Mouse (Mus musculus): ENCODE results near the gene Fgd4. TPM values are rescaled to one million over a fixed set of nuclear protein-coding genes. Genes with fewer than 3 reads are reported as not detected.
"Not testable (repeated sequence)": the region's sequence is repeated elsewhere in the genome, so short reads cannot be mapped to it uniquely, and the experiment has no call there.

The Fgd4 gene
- polyA plus RNA-seq, 1 experiment from 2014 or later, result 11.5 TPM

GRCm38 (mm10) chr16:16526097-16526740 lies 74.1 kb downstream of the Fgd4 start:
- Histone ChIP-seq H3K27me3 (ENCODE audit: control insufficient read depth, insufficient read depth, low read length) (no peaks in the 10 kb centered on the region), H3K4me1 (ENCODE audit: control insufficient read depth, insufficient read depth, low read length) (peaks cover 16% of the 10 kb centered on the region), H3K9ac (ENCODE audit: low read length) (peak overlapping the region; percentile 19; the same call in 1 of the 2 replicates), H3K36me3 (ENCODE audit: control insufficient read depth, insufficient read depth, low read length) (no peaks in the 10 kb centered on the region), H3K9me3 (replicated peaks; ENCODE audit: control insufficient read depth, low read length) (no peaks in the 10 kb centered on the region), H3K27ac (ENCODE audit: low read length) (peak overlapping the region; percentile 86), H3K4me2 (ENCODE audit: low read depth, low read length) (peak overlapping the region; percentile 43), H3K4me3 (replicated peaks; ENCODE audit: low read length) (peak overlapping the region; percentile 20)
- peak; percentile 51; the same call in 1 of the 2 replicates for ATAC-seq (ENCODE audit: insufficient read depth, low FRiP score)
- WGBS, result 42% methylated on average over 6 of the region's 6 CpGs

- ATAC-seq (ENCODE audit: insufficient read depth, low FRiP score), result no peak
- no peak overlapping the region for H3K27ac ChIP-seq (ENCODE audit: low read length)
These were observed 75.0 kb downstream of the Fgd4 start for GRCm38 (mm10) chr16:16525266-16525904.

GRCm38 (mm10) chr16:16523632-16524031 lies 76.7 kb downstream of the Fgd4 start:
- no peak overlapping the region for H3K4me2 ChIP-seq (ENCODE audit: low read depth, low read length)
- no peak overlapping the region for H3K4me3 ChIP-seq (replicated peaks; ENCODE audit: low read length)
- no peak for ATAC-seq (ENCODE audit: insufficient read depth, low FRiP score)
- peaks cover 16% of the 10 kb centered on the region for H3K4me1 ChIP-seq (ENCODE audit: control insufficient read depth, insufficient read depth, low read length)
- 86% methylated on average over 2 of the region's 2 CpGs for WGBS
- no peak overlapping the region for H3K9ac ChIP-seq (ENCODE audit: low read length)
- no peaks in the 10 kb centered on the region for H3K36me3 ChIP-seq (ENCODE audit: control insufficient read depth, insufficient read depth, low read length)
- no peaks in the 10 kb centered on the region for H3K27me3 ChIP-seq (ENCODE audit: control insufficient read depth, insufficient read depth, low read length)
- H3K27ac ChIP-seq (ENCODE audit: low read length), result no peak overlapping the region
- H3K9me3 ChIP-seq (replicated peaks; ENCODE audit: control insufficient read depth, low read length), result no peaks in the 10 kb centered on the region

More at GRCm38 (mm10) chr16:16525266-16525904, 75.0 kb downstream of the Fgd4 start:
- Histone ChIP-seq H3K36me3 (ENCODE audit: control insufficient read depth, insufficient read depth, low read length) (no peaks in the 10 kb centered on the region), H3K4me3 (replicated peaks; ENCODE audit: low read length) (no peak overlapping the region), H3K27me3 (ENCODE audit: control insufficient read depth, insufficient read depth, low read length) (no peaks in the 10 kb centered on the region), H3K4me2 (ENCODE audit: low read depth, low read length) (no peak overlapping the region), H3K9me3 (replicated peaks; ENCODE audit: control insufficient read depth, low read length) (no peaks in the 10 kb centered on the region), H3K4me1 (ENCODE audit: control insufficient read depth, insufficient read depth, low read length) (peaks cover 16% of the 10 kb centered on the region), H3K9ac (ENCODE audit: low read length) (no peak overlapping the region)
- 69% methylated on average over 3 of the region's 3 CpGs for WGBS

- H3K4me2 ChIP-seq (ENCODE audit: low read depth, low read length); H3K9me3 ChIP-seq (replicated peaks; ENCODE audit: control insufficient read depth, low read length); ATAC-seq (ENCODE audit: insufficient read depth, low FRiP score); H3K9ac ChIP-seq (ENCODE audit: low read length); H3K4me3 ChIP-seq (replicated peaks; ENCODE audit: low read length); H3K27ac ChIP-seq (ENCODE audit: low read length); H3K36me3 ChIP-seq (ENCODE audit: control insufficient read depth, insufficient read depth, low read length); H3K27me3 ChIP-seq (ENCODE audit: control insufficient read depth, insufficient read depth, low read length): not testable (repeated sequence)
- peaks cover 12% of the 10 kb centered on the region for H3K4me1 ChIP-seq (ENCODE audit: control insufficient read depth, insufficient read depth, low read length)
- 79% methylated on average over 2 of the region's 2 CpGs for WGBS
These were observed 77.5 kb downstream of the Fgd4 start for GRCm38 (mm10) chr16:16522869-16523268.

GRCm38 (mm10) chr16:16501491-16501890 lies 98.9 kb downstream of the Fgd4 start:
- H3K36me3 ChIP-seq (ENCODE audit: control insufficient read depth, insufficient read depth, low read length), result no peaks in the 10 kb centered on the region
- ATAC-seq (ENCODE audit: insufficient read depth, low FRiP score), result no peak
- H3K4me3 ChIP-seq (replicated peaks; ENCODE audit: low read length), result no peak overlapping the region
- H3K27ac ChIP-seq (ENCODE audit: low read length), result no peak overlapping the region
- no peaks in the 10 kb centered on the region for H3K4me1 ChIP-seq (ENCODE audit: control insufficient read depth, insufficient read depth, low read length)
- no peak overlapping the region for H3K4me2 ChIP-seq (ENCODE audit: low read depth, low read length)
- no peak overlapping the region for H3K9ac ChIP-seq (ENCODE audit: low read length)
- H3K27me3 ChIP-seq (ENCODE audit: control insufficient read depth, insufficient read depth, low read length), result no peaks in the 10 kb centered on the region
- no peaks in the 10 kb centered on the region for H3K9me3 ChIP-seq (replicated peaks; ENCODE audit: control insufficient read depth, low read length)
- 87% methylated on average over 3 of the region's 3 CpGs for WGBS

GRCm38 (mm10) chr16:16500926-16501325 lies 99.4 kb downstream of the Fgd4 start:
- H3K27me3 ChIP-seq (ENCODE audit: control insufficient read depth, insufficient read depth, low read length), result no peaks in the 10 kb centered on the region
- no peaks in the 10 kb centered on the region for H3K9me3 ChIP-seq (replicated peaks; ENCODE audit: control insufficient read depth, low read length)
- no peaks in the 10 kb centered on the region for H3K36me3 ChIP-seq (ENCODE audit: control insufficient read depth, insufficient read depth, low read length)
- no peak overlapping the region for H3K27ac ChIP-seq (ENCODE audit: low read length)
- 77% methylated on average over 2 of the region's 2 CpGs for WGBS
- no peak overlapping the region for H3K4me2 ChIP-seq (ENCODE audit: low read depth, low read length)
- H3K9ac ChIP-seq (ENCODE audit: low read length), result no peak overlapping the region
- ATAC-seq (ENCODE audit: insufficient read depth, low FRiP score), result no peak
- no peak overlapping the region for H3K4me3 ChIP-seq (replicated peaks; ENCODE audit: low read length)
- H3K4me1 ChIP-seq (ENCODE audit: control insufficient read depth, insufficient read depth, low read length), result no peaks in the 10 kb centered on the region

GRCm38 (mm10) chr16:16498798-16499197 lies 101.6 kb downstream of the Fgd4 start:
- ATAC-seq (ENCODE audit: insufficient read depth, low FRiP score), result no peak
- H3K36me3 ChIP-seq (ENCODE audit: control insufficient read depth, insufficient read depth, low read length), result no peaks in the 10 kb centered on the region
- no peak overlapping the region; the same call in 1 of the 2 replicates for H3K27ac ChIP-seq (ENCODE audit: low read length)
- H3K9me3 ChIP-seq (replicated peaks; ENCODE audit: control insufficient read depth, low read length), result no peaks in the 10 kb centered on the region
- no peak overlapping the region for H3K4me2 ChIP-seq (ENCODE audit: low read depth, low read length)
- H3K9ac ChIP-seq (ENCODE audit: low read length), result no peak overlapping the region
- H3K27me3 ChIP-seq (ENCODE audit: control insufficient read depth, insufficient read depth, low read length), result no peaks in the 10 kb centered on the region
- no peaks in the 10 kb centered on the region for H3K4me1 ChIP-seq (ENCODE audit: control insufficient read depth, insufficient read depth, low read length)
- H3K4me3 ChIP-seq (replicated peaks; ENCODE audit: low read length), result no peak overlapping the region

- Histone ChIP-seq H3K27ac (ENCODE audit: low read length) (peak overlapping the region; percentile 49; the same call in 1 of the 2 replicates), H3K4me1 (ENCODE audit: control insufficient read depth, insufficient read depth, low read length) (peaks cover 8% of the 10 kb centered on the region; the same call in 1 of the 2 replicates), H3K9me3 (replicated peaks; ENCODE audit: control insufficient read depth, low read length) (no peaks in the 10 kb centered on the region), H3K27me3 (ENCODE audit: control insufficient read depth, insufficient read depth, low read length) (no peaks in the 10 kb centered on the region), H3K4me2 (ENCODE audit: low read depth, low read length) (no peak overlapping the region), H3K4me3 (replicated peaks; ENCODE audit: low read length) (no peak overlapping the region), H3K9ac (ENCODE audit: low read length) (no peak overlapping the region), H3K36me3 (ENCODE audit: control insufficient read depth, insufficient read depth, low read length) (no peaks in the 10 kb centered on the region)
- WGBS, result 57% methylated on average over 1 of the region's 1 CpGs
- peak; percentile 80; the same call in 1 of the 2 replicates for ATAC-seq (ENCODE audit: insufficient read depth, low FRiP score)
These were observed 114.8 kb downstream of the Fgd4 start for GRCm38 (mm10) chr16:16485523-16486043.

GRCm38 (mm10) chr16:16484601-16485000 lies 115.7 kb downstream of the Fgd4 start:
- Histone ChIP-seq H3K27ac (ENCODE audit: low read length) (no peak overlapping the region), H3K36me3 (ENCODE audit: control insufficient read depth, insufficient read depth, low read length) (no peaks in the 10 kb centered on the region), H3K4me3 (replicated peaks; ENCODE audit: low read length) (no peak overlapping the region), H3K4me2 (ENCODE audit: low read depth, low read length) (no peak overlapping the region), H3K9me3 (replicated peaks; ENCODE audit: control insufficient read depth, low read length) (no peaks in the 10 kb centered on the region), H3K9ac (ENCODE audit: low read length) (no peak overlapping the region), H3K4me1 (ENCODE audit: control insufficient read depth, insufficient read depth, low read length) (peaks cover 8% of the 10 kb centered on the region; the same call in 1 of the 2 replicates), H3K27me3 (ENCODE audit: control insufficient read depth, insufficient read depth, low read length) (no peaks in the 10 kb centered on the region)
- ATAC-seq (ENCODE audit: insufficient read depth, low FRiP score), result no peak
- WGBS, result 51% methylated on average over 4 of the region's 4 CpGs
